Comparison of ENCODE assay signal across 9 mouse cellular contexts in genomic region chr1:66655747-66656119, GRCm38 (mm10). TPM values are rescaled to one million over a fixed set of nuclear protein-coding genes. Genes with fewer than 3 reads are reported as not detected.
A peak's percentile ranks its signal among the peaks of the same experiment; 100 is the strongest.
DNase-seq lines count a peak whose midpoint lies in the region; ATAC-seq and TF ChIP-seq lines count a peak whose summit lies in the region.
"Had no signal": no experiment of that assay in that cellular context is flagged by ENCODE, and none has a peak within 500 bp of the region (broad histone marks: within the 10 kb centered on the region; RNA-seq: fewer than 3 reads in every experiment).

No protein-coding gene starts in this region.

- H3K4me1 ChIP-seq in lung, embryonic 14.5 days (ENCODE audit: insufficient read depth): no peaks in the 10 kb centered on the region
- H3K4me1 ChIP-seq in forebrain, postnatal 0 days (ENCODE audit: insufficient read depth): 0 out of 2 replicates have a peak, but pooled peaks cover 3% of the 10 kb centered on the region

- ATAC-seq in cerebellum, adult (ENCODE audit: insufficient number of reproducible peaks, low FRiP score, low TSS enrichment): 0 out of 2 replicates have a peak, but pooled peaks have one; percentile 61
- ATAC-seq in lung, embryonic 14.5 days (ENCODE audit: insufficient read depth): peak; percentile 68; the same call in 1 of the 2 replicates
- ATAC-seq in forebrain, postnatal 0 days: peak; percentile 84

- no peak overlapping the region for H3K9ac ChIP-seq in lung, embryonic 14.5 days
- H3K9ac ChIP-seq in forebrain, postnatal 0 days: no peak overlapping the region

- no peak overlapping the region for H3K27ac ChIP-seq in lung, embryonic 14.5 days (ENCODE audit: low read depth)
- H3K27ac ChIP-seq in forebrain, postnatal 0 days (ENCODE audit: low read depth, low read length): no peak overlapping the region; the same call in 1 of the 2 replicates

- H3K27me3 ChIP-seq in lung, embryonic 14.5 days (ENCODE audit: insufficient read depth, low read length): no peaks in the 10 kb centered on the region
- H3K27me3 ChIP-seq in forebrain, postnatal 0 days (ENCODE audit: insufficient read depth, low read length): no peaks in the 10 kb centered on the region

- H3K4me3 ChIP-seq in lung, embryonic 14.5 days (ENCODE audit: low read depth, low read length): no peak overlapping the region
- no peak overlapping the region for H3K4me3 ChIP-seq in forebrain, postnatal 0 days (ENCODE audit: low read depth, low read length)

- no peak overlapping the region for H3K4me2 ChIP-seq in lung, embryonic 14.5 days
- no peak overlapping the region for H3K4me2 ChIP-seq in forebrain, postnatal 0 days (ENCODE audit: low read depth)

- TF ChIP-seq CTCF in lung, embryonic 14.5 days (IDR thresholded peaks at IDR 0.05; ENCODE audit: low read depth): peak; percentile 61
- peak; percentile 77 for TF ChIP-seq CTCF in forebrain, postnatal 0 days (IDR thresholded peaks at IDR 0.05; ENCODE audit: low read depth)

- no peaks in the 10 kb centered on the region for H3K9me3 ChIP-seq in lung, embryonic 14.5 days (ENCODE audit: low read depth, low read length)
- H3K9me3 ChIP-seq in forebrain, postnatal 0 days (ENCODE audit: low read length): no peaks in the 10 kb centered on the region

- DNase-seq in cerebellum, postnatal 36 days: no peak
- DNase-seq in lung, embryonic 14.5 days: peak; percentile 79
- DNase-seq in lung, postnatal 4 days: no peak
- peak; percentile 79 for DNase-seq in forebrain, postnatal 0 days
- peak; percentile 82 for DNase-seq in retina, embryonic 14.5 days (ENCODE audit: low spot score)
- DNase-seq in thymus, postnatal 14 days: no peak
- DNase-seq in adrenal gland, postnatal 25 days: no peak
- DNase-seq: B cell, adult 2 months had no signal

- H3K36me3 ChIP-seq in lung, embryonic 14.5 days (ENCODE audit: insufficient read depth): no peaks in the 10 kb centered on the region
- H3K36me3 ChIP-seq in forebrain, postnatal 0 days (ENCODE audit: insufficient read depth): no peaks in the 10 kb centered on the region

RNA-seq across cellular contexts. Expression of gene Rpe, which starts 44.9 kb away (rescaled TPM):
- 54.3 and 55.5 TPM in 2 replicates for polyA plus RNA-seq in lung, embryonic 14.5 days (2014; fragmentation: Nextera tagmentation; extraction: Ambion mirVana)
- total RNA-seq in forebrain, postnatal 0 days (2014; rRNA removed): 22.9 and 32.7 TPM in 2 replicates
- 19.5 and 21.6 TPM in 2 replicates for polyA plus RNA-seq in forebrain, postnatal 0 days (2015; fragmentation: Nextera tagmentation; extraction: Ambion mirVana)
- total RNA-seq in adrenal gland, postnatal 25 days (2021): 83.2 and 93.4 TPM in 2 replicates

Comparison
In these comparisons a context has a peak if more than half of its experiments do, and no peak if none do; other contexts are left out.
1. DNase-seq: peak in lung, embryonic 14.5 days (single experiment), forebrain, postnatal 0 days (single experiment) and retina, embryonic 14.5 days (single experiment); none in cerebellum, postnatal 36 days (0 of 2), lung, postnatal 4 days (0 of 2), thymus, postnatal 14 days (single experiment) and adrenal gland, postnatal 25 days (single experiment).
2. Peak in every context shown above with its lines, with median percentiles within 50 percentile points of each other: ATAC-seq.